In the genomic region with DNA sequence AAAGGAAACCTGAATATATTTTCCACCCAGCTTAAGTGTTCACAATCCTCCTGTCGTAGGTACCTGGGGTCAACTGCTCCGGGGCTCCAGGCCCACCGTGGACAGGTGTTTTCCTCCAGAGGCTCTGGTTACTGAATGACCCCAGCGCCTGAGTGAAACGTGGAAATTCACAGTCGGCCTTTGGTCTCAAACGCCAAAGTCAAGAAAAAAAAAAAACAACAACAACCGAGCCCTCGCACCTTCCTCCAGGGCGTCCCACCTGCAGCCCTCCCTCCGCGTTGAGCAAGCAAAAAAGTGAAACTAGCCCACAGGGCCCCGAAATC, we compare ENCODE assay signal across 8 mouse cellular contexts. TPM values are rescaled to one million over a fixed set of nuclear protein-coding genes. Genes with fewer than 3 reads are reported as not detected.
DNase-seq lines count a peak whose midpoint lies in the region; ATAC-seq and TF ChIP-seq lines count a peak whose summit lies in the region.

No protein-coding gene starts in this region.

- no peak for TF ChIP-seq CTCF in cerebellum, adult 2 months (IDR thresholded peaks at IDR 0.05; ENCODE audit: borderline replicate concordance, insufficient read depth, low read depth, low read length)
- no peak for TF ChIP-seq CTCF in forebrain, postnatal 0 days (IDR thresholded peaks at IDR 0.05; ENCODE audit: low read depth)
- no peak for TF ChIP-seq CTCF in stomach, postnatal 0 days (IDR thresholded peaks at IDR 0.05; ENCODE audit: low read depth)

- no peaks in the 10 kb centered on the region for H3K36me3 ChIP-seq in forebrain, postnatal 0 days (ENCODE audit: insufficient read depth)
- peaks cover 5% of the 10 kb centered on the region; the same call in 1 of the 2 replicates for H3K36me3 ChIP-seq in limb, embryonic 12.5 days
- H3K36me3 ChIP-seq in stomach, postnatal 0 days (ENCODE audit: control insufficient read depth, insufficient read depth, low read length), result no peaks in the 10 kb centered on the region; the same call in 1 of the 2 replicates

- ATAC-seq in forebrain, postnatal 0 days, result no peak
- no peak for ATAC-seq in limb, embryonic 12.5 days (ENCODE audit: insufficient number of reproducible peaks, insufficient read depth, low FRiP score, low TSS enrichment, low read depth)
- no peak for ATAC-seq in stomach, postnatal 0 days (ENCODE audit: low FRiP score, low TSS enrichment)

- no peak for DNase-seq in cerebellum, adult 2 months
- DNase-seq in cerebellum, adult 18-20 months, result no peak
- DNase-seq in A20 (ENCODE audit: low read depth, low spot score), result peak; percentile 76
- DNase-seq in forebrain, postnatal 0 days, result no peak
- no peak for DNase-seq in stomach, postnatal 0 days (ENCODE audit: low spot score)
- DNase-seq in cerebellum, adult 8-10 months, result no peak
- no peak for DNase-seq in cerebellum, adult 9-10 months

- under 1% methylated on average over 13 of the region's 13 CpGs for WGBS in cerebellum, adult 2 months
- WGBS in forebrain, postnatal 0 days, result 3% methylated on average over 13 of the region's 13 CpGs
- WGBS in limb, embryonic 12.5 days, result 3% methylated on average over 13 of the region's 13 CpGs
- 2% methylated on average over 13 of the region's 13 CpGs for WGBS in stomach, postnatal 0 days

- H3K4me2 ChIP-seq in forebrain, postnatal 0 days (ENCODE audit: low read depth), result peak overlapping the region; percentile 85
- H3K4me2 ChIP-seq in limb, embryonic 12.5 days, result peak overlapping the region; percentile 88
- peak overlapping the region; percentile 93 for H3K4me2 ChIP-seq in stomach, postnatal 0 days (replicated peaks; ENCODE audit: low read depth)

- peak overlapping the region; percentile 76 for H3K27ac ChIP-seq in cerebellum, adult 2 months (ENCODE audit: insufficient read depth, low read length)
- H3K27ac ChIP-seq in forebrain, postnatal 0 days (ENCODE audit: low read depth, low read length), result peak overlapping the region; percentile 80
- H3K27ac ChIP-seq in limb, embryonic 12.5 days, result 0 out of 2 replicates have a peak overlapping the region, but pooled peaks have one; percentile 67
- H3K27ac ChIP-seq in stomach, postnatal 0 days (replicated peaks), result peak overlapping the region; percentile 87

- peaks cover 31% of the 10 kb centered on the region for H3K4me1 ChIP-seq in cerebellum, adult 2 months (ENCODE audit: control insufficient read depth, insufficient read depth, low read length)
- H3K4me1 ChIP-seq in forebrain, postnatal 0 days (ENCODE audit: insufficient read depth), result peaks cover 9% of the 10 kb centered on the region; the same call in 1 of the 2 replicates
- H3K4me1 ChIP-seq in limb, embryonic 12.5 days (replicated peaks), result peaks cover 27% of the 10 kb centered on the region
- 0 out of 2 replicates have a peak, but pooled peaks cover 2% of the 10 kb centered on the region for H3K4me1 ChIP-seq in stomach, postnatal 0 days (replicated peaks; ENCODE audit: control insufficient read depth, insufficient read depth)

- peak overlapping the region; percentile 85 for H3K4me3 ChIP-seq in cerebellum, adult 2 months (replicated peaks; ENCODE audit: insufficient read depth, low read depth, low read length)
- peak overlapping the region; percentile 87 for H3K4me3 ChIP-seq in forebrain, postnatal 0 days (ENCODE audit: low read depth, low read length)
- H3K4me3 ChIP-seq in limb, embryonic 12.5 days (replicated peaks), result peak overlapping the region; percentile 83
- H3K4me3 ChIP-seq in stomach, postnatal 0 days (ENCODE audit: low read depth, low read length), result peak overlapping the region; percentile 95

- H3K27me3 ChIP-seq in cerebellum, adult 2 months (ENCODE audit: control insufficient read depth, insufficient read depth, low read length), result no peaks in the 10 kb centered on the region
- no peaks in the 10 kb centered on the region for H3K27me3 ChIP-seq in forebrain, postnatal 0 days (ENCODE audit: insufficient read depth, low read length)
- 0 out of 2 replicates have a peak, but pooled peaks cover 2% of the 10 kb centered on the region for H3K27me3 ChIP-seq in limb, embryonic 12.5 days
- no peaks in the 10 kb centered on the region for H3K27me3 ChIP-seq in stomach, postnatal 0 days (ENCODE audit: control insufficient read depth, insufficient read depth, low read length)

- no peaks in the 10 kb centered on the region for H3K9me3 ChIP-seq in forebrain, postnatal 0 days (ENCODE audit: low read length)
- no peaks in the 10 kb centered on the region for H3K9me3 ChIP-seq in limb, embryonic 12.5 days
- no peaks in the 10 kb centered on the region for H3K9me3 ChIP-seq in stomach, postnatal 0 days (ENCODE audit: control insufficient read depth, low read length)

- no peak for TF ChIP-seq POLR2A in cerebellum, adult 2 months (IDR thresholded peaks at IDR 0.05; ENCODE audit: borderline replicate concordance, insufficient read depth, low read length)

- peak overlapping the region; percentile 97 for H3K9ac ChIP-seq in forebrain, postnatal 0 days
- H3K9ac ChIP-seq in limb, embryonic 12.5 days (replicated peaks), result peak overlapping the region; percentile 94
- H3K9ac ChIP-seq in stomach, postnatal 0 days (ENCODE audit: low read length), result peak overlapping the region; percentile 97

- TF ChIP-seq EP300 in stomach, postnatal 0 days (optimal IDR thresholded peaks at IDR 0.05), result no peak

RNA-seq across cellular contexts. Expression of gene Agpat3, which starts 0.8 kb away (rescaled TPM):
- 246 and 256 TPM in 2 replicates for polyA plus RNA-seq in cerebellum, adult 2 months (2012; rRNA removed)
- total RNA-seq in forebrain, postnatal 0 days (2014; rRNA removed), result 72.9 and 94.9 TPM in 2 replicates
- 72.4 and 101 TPM in 2 replicates for polyA plus RNA-seq in forebrain, postnatal 0 days (2015; fragmentation: Nextera tagmentation; extraction: Ambion mirVana)
- polyA plus RNA-seq in limb, embryonic 12.5 days (2016; fragmentation: Nextera tagmentation; extraction: Ambion mirVana), result 48.7 and 52.7 TPM in 2 replicates
- polyA plus RNA-seq in stomach, postnatal 0 days (2015; fragmentation: Nextera tagmentation; extraction: Ambion mirVana), result 69.9 and 71.5 TPM in 2 replicates
